Mouse (Mus musculus) cerebellum, adult 18-20 months (tissue): Measurements from ENCODE around the gene Adra2b.

Experiments used
- DNase-seq, 2 experiments: peaks; one replicate each; pipeline ENCODE4 v3.0.0; 2021

Adra2b gene

GRCm38 (mm10) chr2:127362459-127363281, at the start of gene Adra2b:
Adra2b (plus strand) TSS chr2:127363208.
- DNase-seq, result peak; percentile 75 to 81

DNA sequence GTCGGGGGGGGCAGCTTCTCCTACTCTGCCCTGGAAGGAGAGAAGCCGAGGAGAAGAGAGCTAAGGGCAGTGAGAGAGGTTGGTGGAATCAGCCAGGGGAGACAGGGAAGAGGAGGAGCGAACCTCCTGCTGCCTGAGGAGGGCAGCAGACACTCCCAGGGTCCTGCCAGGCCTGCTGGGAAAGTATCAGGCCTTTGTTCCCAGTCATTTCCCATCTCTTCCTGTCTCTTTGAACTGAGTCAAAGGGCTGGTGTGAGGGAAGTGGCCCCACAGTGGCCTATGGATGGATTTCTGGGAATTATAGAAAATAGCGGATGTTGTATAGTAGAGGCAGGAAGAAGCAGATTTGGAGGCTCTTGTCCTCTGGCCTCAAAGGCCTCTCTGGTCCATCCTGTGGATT, 49.1 kb upstream of the Adra2b start:
- DNase-seq, result no peak

DNA sequence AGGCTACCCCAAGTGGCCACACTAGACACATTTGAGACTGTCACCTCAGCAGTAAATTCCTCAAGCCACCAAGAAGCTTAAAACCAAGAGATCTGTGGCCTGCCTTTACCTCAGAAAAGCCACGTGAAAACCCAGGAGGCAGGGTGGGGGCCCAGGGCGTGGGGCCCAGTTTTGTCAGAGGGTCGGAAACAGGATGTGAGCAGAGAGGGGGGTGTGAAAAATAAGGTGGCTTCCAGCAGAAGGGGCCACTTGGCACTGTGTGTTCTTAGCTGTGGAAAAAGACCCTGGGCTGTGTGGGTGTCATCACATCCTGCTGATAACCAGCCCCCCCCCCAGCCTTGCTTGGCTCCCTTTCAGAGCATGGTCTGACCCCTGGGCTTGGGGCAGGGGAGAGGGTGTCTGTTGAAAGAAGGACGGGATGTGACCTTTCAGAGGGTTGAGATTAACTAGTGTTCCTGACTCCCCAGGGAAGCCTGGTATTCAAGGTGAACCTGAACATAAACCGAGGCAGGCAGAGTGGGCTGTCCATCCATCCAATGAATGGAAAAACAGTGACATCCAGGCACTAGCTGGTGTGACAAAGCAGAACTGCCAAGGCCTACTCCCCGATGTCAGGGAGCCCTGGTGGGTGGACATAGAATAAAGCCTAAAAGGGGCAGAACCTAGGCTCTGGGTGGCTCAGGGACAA, 48.4 kb upstream of the Adra2b start:
- no peak for DNase-seq

GRCm38 (mm10) chr2:127315155-127315470, 47.9 kb upstream of the Adra2b start:
- DNase-seq, result no peak

DNA sequence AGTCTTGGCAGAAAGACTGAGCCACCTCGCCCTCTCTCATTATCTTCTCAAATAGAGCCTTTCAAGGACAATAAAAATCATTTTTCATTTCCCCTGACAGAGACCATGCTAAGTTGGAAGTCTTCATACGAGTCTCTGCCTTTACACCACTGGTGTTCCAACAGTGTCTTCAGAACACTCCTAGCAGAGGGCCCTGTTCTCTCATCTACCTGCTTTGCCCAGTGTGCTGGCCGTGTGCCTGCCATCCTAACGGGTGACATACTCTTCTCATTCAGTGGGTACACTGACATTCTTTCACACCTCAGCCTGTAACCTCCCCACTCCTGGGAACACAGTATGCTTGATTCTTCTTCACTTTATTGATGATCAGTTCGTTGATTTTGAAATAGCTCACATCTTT, 46.6 kb upstream of the Adra2b start:
- DNase-seq, result no peak

GRCm38 (mm10) chr2:127318136-127318535, 44.9 kb upstream of the Adra2b start:
- no peak for DNase-seq

GRCm38 (mm10) chr2:127319071-127319470, 43.9 kb upstream of the Adra2b start:
- no peak for DNase-seq

GRCm38 (mm10) chr2:127322671-127323285, 40.2 kb upstream of the Adra2b start:
- no peak for DNase-seq

- no peak for DNase-seq
These were observed 39.3 kb upstream of the Adra2b start for GRCm38 (mm10) chr2:127323667-127324066.

DNA sequence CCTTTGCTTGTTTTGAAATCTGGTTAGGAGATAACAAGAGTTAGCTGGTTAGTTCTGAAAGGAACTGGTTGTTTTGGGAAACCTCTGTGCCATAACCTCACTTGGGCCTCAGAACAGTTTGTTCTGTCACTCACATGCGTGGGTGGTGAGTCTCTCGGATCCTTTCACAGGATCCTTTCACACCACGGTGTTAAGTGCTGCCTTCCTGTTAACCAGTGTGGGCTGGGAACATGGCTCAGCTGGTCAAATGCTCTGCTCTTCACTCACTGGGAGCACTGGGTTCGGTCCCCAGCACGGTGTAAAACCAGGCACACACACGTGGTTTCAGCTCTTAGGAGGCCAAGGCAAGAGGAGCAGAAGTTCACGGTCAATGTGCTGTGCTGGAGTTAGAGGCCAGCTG, 38.6 kb upstream of the Adra2b start:
- DNase-seq, result no peak

- no peak for DNase-seq
These were observed 34.7 kb upstream of the Adra2b start for GRCm38 (mm10) chr2:127328090-127328851.

- no peak for DNase-seq
These were observed 30.0 kb upstream of the Adra2b start for GRCm38 (mm10) chr2:127332807-127333570.

- DNase-seq, result no peak
These were observed 28.9 kb upstream of the Adra2b start for GRCm38 (mm10) chr2:127333945-127334603.

DNA sequence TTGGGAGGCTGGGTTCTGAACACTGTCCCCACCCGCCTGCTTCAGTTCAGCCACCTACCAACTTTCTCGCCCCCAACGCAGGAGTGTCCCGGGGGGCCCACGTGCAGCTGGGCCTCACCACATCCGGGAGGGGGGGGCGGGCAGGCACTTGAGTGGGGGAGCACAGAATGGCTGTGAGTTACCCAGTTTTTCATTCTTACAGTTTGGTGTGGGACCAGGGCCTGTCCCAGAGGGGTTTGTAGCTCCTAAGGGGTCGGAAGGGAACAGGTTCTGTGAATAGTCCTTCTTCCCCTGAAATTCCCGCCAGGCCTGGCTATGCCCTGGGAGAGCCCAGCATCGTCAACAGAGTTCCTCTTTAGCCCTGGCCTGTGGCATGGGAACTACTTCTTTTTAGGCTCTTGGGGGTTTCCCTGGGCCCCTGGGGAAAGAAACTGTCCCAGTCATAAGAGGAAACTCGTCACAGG, 27.9 kb upstream of the Adra2b start:
- DNase-seq, result no peak

DNA sequence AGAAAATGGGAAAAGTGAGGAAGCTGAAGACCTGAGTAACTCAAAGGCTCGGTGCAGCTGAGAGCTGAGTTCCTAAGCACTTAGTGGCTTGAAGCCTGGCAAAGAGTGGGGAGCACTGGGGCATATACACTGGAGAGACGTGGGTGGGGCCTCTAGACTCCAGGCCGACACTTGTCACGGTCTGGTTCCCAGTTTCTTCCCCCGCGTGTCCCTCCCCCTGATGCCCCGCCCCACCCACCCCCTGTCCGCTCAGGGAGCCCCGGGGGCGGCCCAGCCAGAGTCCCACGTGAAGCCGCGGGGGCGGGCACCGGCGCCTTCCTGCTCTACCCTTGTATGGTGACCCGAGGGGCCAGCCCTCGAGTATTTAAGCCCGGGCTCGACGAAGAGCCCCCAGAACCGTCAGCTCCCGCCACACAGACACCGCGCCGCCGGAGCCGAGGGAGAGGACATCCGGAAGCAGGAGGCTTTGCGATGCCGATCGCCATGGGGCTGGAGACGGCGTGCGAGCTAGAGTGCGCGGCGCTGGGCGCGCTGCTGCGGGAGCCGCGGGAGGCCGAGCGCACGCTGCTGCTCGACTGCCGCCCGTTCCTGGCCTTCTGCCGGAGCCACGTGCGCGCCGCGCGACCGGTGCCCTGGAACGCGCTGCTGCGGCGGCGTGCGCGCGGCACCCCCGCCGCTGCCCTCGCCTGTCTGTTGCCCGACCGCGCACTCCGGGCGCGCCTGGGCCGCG, 27.1 kb upstream of the Adra2b start, which contains the start of gene Dusp2:
Gene Dusp2 (plus strand): TSS at position 393 of the 730 bp plus-strand sequence.
- DNase-seq, result peak; percentile 58 to 73

GRCm38 (mm10) chr2:127336497-127336832, 26.5 kb upstream of the Adra2b start:
- no peak for DNase-seq

DNA sequence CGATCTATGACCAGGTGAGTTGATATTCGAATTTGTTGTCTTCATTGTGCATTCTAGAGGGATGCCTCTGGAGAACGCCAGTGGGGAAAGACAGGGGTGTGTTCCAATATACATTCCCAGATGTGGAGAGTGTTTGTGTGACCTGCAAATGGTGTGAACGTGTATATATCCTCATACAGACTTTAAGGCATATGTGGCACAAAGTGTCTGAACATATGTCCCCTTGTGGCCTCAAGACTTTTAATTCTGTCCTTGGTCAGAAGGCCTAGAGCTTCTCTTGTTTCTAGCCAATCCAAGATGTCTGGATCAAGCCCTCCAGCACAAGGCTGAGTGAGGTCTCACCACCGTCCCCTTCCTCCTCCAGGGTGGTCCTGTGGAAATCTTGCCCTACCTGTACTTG, 26.1 kb upstream of the Adra2b start:
- DNase-seq, result no peak

DNA sequence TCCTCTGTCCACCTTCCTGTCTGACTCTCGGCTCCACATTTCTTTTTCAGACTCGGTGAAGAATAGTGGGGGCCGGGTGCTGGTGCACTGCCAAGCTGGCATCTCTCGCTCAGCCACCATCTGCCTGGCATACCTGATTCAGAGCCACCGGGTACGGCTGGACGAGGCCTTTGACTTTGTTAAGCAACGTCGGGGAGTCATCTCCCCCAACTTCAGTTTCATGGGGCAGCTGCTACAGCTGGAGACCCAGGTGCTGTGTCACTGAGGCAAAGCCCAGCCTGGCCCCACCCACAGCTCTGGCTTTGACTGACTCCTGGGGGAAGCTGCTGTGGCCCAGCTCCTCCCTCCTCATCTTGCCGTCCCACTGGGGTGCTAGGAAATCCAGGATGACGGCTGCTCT, 25.5 kb upstream of the Adra2b start:
- peak; percentile 30 to 37 for DNase-seq

- no peak for DNase-seq
These were observed 25.0 kb upstream of the Adra2b start for GRCm38 (mm10) chr2:127338012-127338411.

DNA sequence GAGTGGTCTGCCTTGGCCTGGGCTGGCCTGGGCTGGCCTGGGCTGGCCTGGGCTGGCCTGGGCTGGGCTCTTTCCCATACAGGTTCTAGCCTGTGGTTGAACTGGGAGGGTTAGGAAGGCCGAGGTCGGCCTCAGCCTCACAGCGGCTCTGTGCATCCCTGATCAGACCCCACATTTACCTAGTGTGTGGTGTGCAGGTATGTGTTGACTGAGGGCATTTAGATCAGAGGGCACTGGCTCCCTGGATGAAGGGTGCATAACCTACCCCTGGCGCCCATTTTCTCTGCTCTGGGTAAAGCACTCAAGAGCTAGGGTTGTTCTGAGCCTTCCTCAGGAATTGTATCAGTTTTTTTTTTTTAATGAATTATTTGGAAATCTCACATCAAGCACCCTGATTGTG, 24.6 kb upstream of the Adra2b start, which contains the start of gene Astl:
Gene Astl (plus strand): TSS at position 224 of the 400 bp plus-strand sequence.
- DNase-seq, result no peak

DNA sequence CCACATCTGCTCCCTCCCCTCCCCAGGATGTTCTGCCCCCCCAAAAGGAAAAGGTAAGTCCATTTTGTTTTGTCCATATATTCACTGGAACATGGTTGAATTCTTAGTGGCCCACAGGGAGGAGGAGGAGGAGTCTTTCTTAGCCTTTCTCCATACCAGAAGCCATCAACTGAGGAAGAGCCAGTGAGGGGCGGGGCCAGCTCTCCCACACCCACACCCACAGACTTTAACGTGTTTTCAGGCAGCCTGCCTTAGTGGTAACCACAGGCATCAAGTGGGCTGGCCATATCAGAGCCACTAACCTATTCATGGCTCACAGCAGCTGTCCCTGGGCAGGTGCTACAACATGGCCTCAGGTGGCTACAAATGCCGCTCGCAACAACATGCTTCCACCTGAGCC, 24.2 kb upstream of the Adra2b start:
- DNase-seq, result no peak
